ENCODE assay signal across 11 mouse cellular contexts in genomic region chr7:64855976-64856375, GRCm38 (mm10). TPM values are rescaled to one million over a fixed set of nuclear protein-coding genes. Genes with fewer than 3 reads are reported as not detected.
A peak's percentile ranks its signal among the peaks of the same experiment; 100 is the strongest.
DNase-seq lines count a peak whose midpoint lies in the region; ATAC-seq and TF ChIP-seq lines count a peak whose summit lies in the region.
"Had no signal": no experiment of that assay in that cellular context is flagged by ENCODE, and none has a peak within 500 bp of the region (broad histone marks: within the 10 kb centered on the region; RNA-seq: fewer than 3 reads in every experiment).

No protein-coding gene starts in this region.

- no peaks in the 10 kb centered on the region for H3K36me3 ChIP-seq in limb, embryonic 12.5 days
- no peaks in the 10 kb centered on the region for H3K36me3 ChIP-seq in limb, embryonic 10.5 days
- H3K36me3 ChIP-seq in neural tube, embryonic 12.5 days, result no peaks in the 10 kb centered on the region

- TF ChIP-seq POLR2A in cortical plate, adult 2 months (IDR thresholded peaks at IDR 0.05; ENCODE audit: extremely low read depth, insufficient read depth, low read length), result no peak

- no peak overlapping the region for H3K9ac ChIP-seq in limb, embryonic 12.5 days (replicated peaks)
- H3K9ac ChIP-seq in neural tube, embryonic 12.5 days, result no peak overlapping the region
- H3K9ac ChIP-seq: liver, embryonic 14.5 days had no signal

- no peaks in the 10 kb centered on the region for H3K4me1 ChIP-seq in limb, embryonic 12.5 days (replicated peaks)
- 0 out of 2 replicates have a peak, but pooled peaks cover 5% of the 10 kb centered on the region for H3K4me1 ChIP-seq in limb, embryonic 10.5 days
- peaks cover 2% of the 10 kb centered on the region; the same call in 1 of the 2 replicates for H3K4me1 ChIP-seq in cortical plate, adult 2 months (ENCODE audit: control insufficient read depth, insufficient read depth, low read length)
- H3K4me1 ChIP-seq in neural tube, embryonic 12.5 days, result peaks cover 4% of the 10 kb centered on the region; the same call in 1 of the 2 replicates

- WGBS in limb, embryonic 12.5 days, result 41% methylated on average over 15 of the region's 15 CpGs
- WGBS in limb, embryonic 10.5 days, result 58% methylated on average over 15 of the region's 15 CpGs
- 58% methylated on average over 15 of the region's 15 CpGs for WGBS in neural tube, embryonic 12.5 days

- TF ChIP-seq CTCF in cortical plate, adult 2 months (IDR thresholded peaks at IDR 0.05; ENCODE audit: extremely low read depth, insufficient read depth, low read length), result no peak

- no peak overlapping the region for H3K27ac ChIP-seq in limb, embryonic 12.5 days
- no peak overlapping the region for H3K27ac ChIP-seq in limb, embryonic 10.5 days
- H3K27ac ChIP-seq in cortical plate, adult 2 months (ENCODE audit: insufficient read depth, low read length), result no peak overlapping the region
- no peak overlapping the region for H3K27ac ChIP-seq in neural tube, embryonic 12.5 days
- H3K27ac ChIP-seq: heart, adult 2 months; liver, embryonic 14.5 days had no signal

- no peak for DNase-seq in limb, embryonic 10.5 days (ENCODE audit: low spot score)
- peak; percentile 29 for DNase-seq in cerebellum, adult 11 months
- no peak for DNase-seq in testis, postnatal 10 days (ENCODE audit: low spot score)
- no peak for DNase-seq in adrenal gland, postnatal 10 days
- DNase-seq: adrenal gland, postnatal 25 days; heart, adult 2 months had no signal

- peak overlapping the region; percentile 28 for H3K4me2 ChIP-seq in limb, embryonic 12.5 days
- 0 out of 2 replicates have a peak overlapping the region, but pooled peaks have one; percentile 1 for H3K4me2 ChIP-seq in neural tube, embryonic 12.5 days (replicated peaks)

- no peaks in the 10 kb centered on the region for H3K27me3 ChIP-seq in limb, embryonic 12.5 days
- no peaks in the 10 kb centered on the region for H3K27me3 ChIP-seq in limb, embryonic 10.5 days (ENCODE audit: low read depth, poor library complexity, severe bottlenecking)
- H3K27me3 ChIP-seq in neural tube, embryonic 12.5 days (replicated peaks), result no peaks in the 10 kb centered on the region
- H3K27me3 ChIP-seq: Patski had no signal

- ATAC-seq in limb, embryonic 12.5 days (ENCODE audit: insufficient number of reproducible peaks, insufficient read depth, low FRiP score, low TSS enrichment, low read depth), result no peak
- no peak for ATAC-seq in neural tube, embryonic 12.5 days (ENCODE audit: low FRiP score, low read depth)
- ATAC-seq: Patski had no signal

- H3K9me3 ChIP-seq in limb, embryonic 12.5 days, result no peaks in the 10 kb centered on the region
- H3K9me3 ChIP-seq in limb, embryonic 10.5 days (replicated peaks), result no peaks in the 10 kb centered on the region
- no peaks in the 10 kb centered on the region for H3K9me3 ChIP-seq in neural tube, embryonic 12.5 days

- no peak overlapping the region for H3K4me3 ChIP-seq in limb, embryonic 12.5 days (replicated peaks)
- no peak overlapping the region for H3K4me3 ChIP-seq in limb, embryonic 10.5 days
- H3K4me3 ChIP-seq in cortical plate, adult 2 months (ENCODE audit: insufficient read depth, low read length), result peak overlapping the region; percentile 34
- H3K4me3 ChIP-seq in neural tube, embryonic 12.5 days, result no peak overlapping the region
- H3K4me3 ChIP-seq: heart, adult 2 months had no signal

RNA-seq across cellular contexts. Expression of gene Nsmce3, which starts 16.8 kb away (rescaled TPM):
- 11.6 and 12.0 TPM in 2 replicates for polyA plus RNA-seq in limb, embryonic 12.5 days (2016; fragmentation: Nextera tagmentation; extraction: Ambion mirVana)
- polyA plus RNA-seq in limb, embryonic 10.5 days (2016; fragmentation: Nextera tagmentation; extraction: Ambion mirVana), result 9.9 and 10.2 TPM in 2 replicates
- polyA plus RNA-seq in cortical plate, adult 2 months (2012; rRNA removed), result 8.9 and 9.4 TPM in 2 replicates
- 9.9 and 10.3 TPM in 2 replicates for polyA plus RNA-seq in neural tube, embryonic 12.5 days (2016; fragmentation: Nextera tagmentation; extraction: Ambion mirVana)
- total RNA-seq in adrenal gland, postnatal 10 days (2021), result 1 to 10 TPM; 6.6 to 7.6 TPM
